Mouse (Mus musculus) neural tube, embryonic 12.5 days (tissue): ENCODE data around the gene Wipf1. TPM values are rescaled to one million over a fixed set of nuclear protein-coding genes. Genes with fewer than 3 reads are reported as not detected.

Source experiments
- ATAC-seq: fragments of 200-750 bp; cut with Nextera tagmentation; 2 replicates; pipeline ENCODE4 v1.8.0; 2017; ENCODE audit warnings: low read depth, mild to moderate bottlenecking, moderate TSS enrichment, moderate library complexity; ENCODE audit not compliant: low FRiP score
- H3K27ac ChIP-seq: fragments of 300-500 bp; sonication (generic); 2 replicates; pipeline ENCODE4 v1.5.1; 2016
- H3K27me3 ChIP-seq: fragments of 300-500 bp; sonication (generic); replicated peaks from 2 replicates; pipeline ENCODE4 v1.6.1; 2016; ENCODE audit warnings: mild to moderate bottlenecking
- H3K36me3 ChIP-seq: fragments of 300-500 bp; sonication (generic); 2 replicates; pipeline ENCODE4 v1.6.1; 2016; ENCODE audit warnings: mild to moderate bottlenecking
- H3K4me1 ChIP-seq: fragments of 300-500 bp; sonication (generic); 2 replicates; pipeline ENCODE4 v1.6.1; 2016
- H3K4me2 ChIP-seq: fragments of 300-500 bp; sonication (generic); replicated peaks from 2 replicates; pipeline ENCODE4 v1.6.1; 2016; ENCODE audit warnings: mild to moderate bottlenecking
- H3K4me3 ChIP-seq: fragments of 300-500 bp; sonication (generic); 2 replicates; pipeline ENCODE4 v1.5.1; 2016
- H3K9ac ChIP-seq: fragments of 300-500 bp; sonication (generic); 2 replicates; pipeline ENCODE4 v1.6.1; 2016; ENCODE audit warnings: mild to moderate bottlenecking
- H3K9me3 ChIP-seq: fragments of 300-500 bp; sonication (generic); 2 replicates; pipeline ENCODE4 v1.6.1; 2016; ENCODE audit warnings: mild to moderate bottlenecking
- WGBS: fragments of 180-500 bp; shearing (Covaris S2); methylation state at CpG from one replicate; pipeline ENCODE4 v1.1.7; 2016; 5-methylcytosine and 5-hydroxymethylcytosine counted together
- polyA plus RNA-seq: library from polyadenylated mRNA; unstranded; fragments of >200 nt; fragmentation: Nextera tagmentation; extraction: Ambion mirVana; gene quantifications from 2 replicates; pipeline ENCODE4 v1.2.1, GENCODE M21; 2016

Gene Wipf1
- polyA plus RNA-seq, 1 experiment from 2014 or later = 5.8 TPM

DNA sequence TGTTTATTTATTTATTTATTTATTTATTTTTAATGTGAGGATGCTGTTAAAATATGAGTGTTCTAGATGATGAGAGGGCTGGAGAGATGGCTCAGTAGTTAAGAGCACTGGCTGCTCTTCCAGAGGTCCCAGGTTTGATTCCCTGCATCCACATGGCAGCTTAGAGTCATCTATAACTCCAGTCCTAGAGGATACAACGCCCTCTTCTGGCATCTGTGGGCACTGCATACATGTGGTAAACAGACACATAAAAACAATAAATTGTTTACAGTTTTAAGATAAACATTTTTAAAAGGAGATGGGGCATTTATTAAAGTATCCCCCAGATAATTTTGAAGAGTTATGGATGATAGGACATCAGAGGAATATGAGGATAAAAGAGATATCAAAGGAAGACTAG, 10.2 kb upstream of the Wipf1 start:
- H3K4me1 ChIP-seq = peaks cover 3% of the 10 kb centered on the region; the same call in 1 of the 2 replicates
- no peak overlapping the region for H3K27ac ChIP-seq
- no peaks in the 10 kb centered on the region for H3K9me3 ChIP-seq
- 36% methylated on average over 1 of the region's 1 CpGs for WGBS
- H3K4me3 ChIP-seq = no peak overlapping the region
- H3K9ac ChIP-seq = no peak overlapping the region
- no peak overlapping the region for H3K4me2 ChIP-seq
- ATAC-seq = no peak
- H3K36me3 ChIP-seq = no peaks in the 10 kb centered on the region
- H3K27me3 ChIP-seq = peaks cover 5% of the 10 kb centered on the region; the same call in 1 of the 2 replicates

DNA sequence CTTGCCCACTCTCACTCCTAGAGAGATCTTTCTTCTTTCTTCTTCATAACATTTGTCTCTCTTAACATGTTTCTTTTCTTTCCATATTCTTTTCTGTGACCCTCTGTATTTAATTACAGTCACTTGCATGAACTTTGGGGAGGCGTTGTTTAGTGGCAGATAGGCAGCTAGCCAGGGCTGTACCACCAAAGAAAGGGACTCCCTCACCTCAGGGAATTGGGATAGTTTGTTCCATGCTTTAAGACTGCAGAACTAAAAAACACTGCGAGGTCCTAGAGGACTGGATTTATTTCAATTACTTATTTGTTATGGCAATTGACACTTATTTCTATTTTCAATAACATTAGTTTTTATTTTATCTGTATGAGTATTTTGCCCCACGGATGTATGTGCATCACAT, 9.6 kb upstream of the Wipf1 start:
- no peak overlapping the region for H3K9ac ChIP-seq
- 90% methylated on average over 3 of the region's 3 CpGs for WGBS
- ATAC-seq = no peak
- peaks cover 3% of the 10 kb centered on the region; the same call in 1 of the 2 replicates for H3K4me1 ChIP-seq
- H3K36me3 ChIP-seq = no peaks in the 10 kb centered on the region
- peaks cover 5% of the 10 kb centered on the region; the same call in 1 of the 2 replicates for H3K27me3 ChIP-seq
- no peak overlapping the region for H3K27ac ChIP-seq
- no peaks in the 10 kb centered on the region for H3K9me3 ChIP-seq
- H3K4me2 ChIP-seq = no peak overlapping the region
- H3K4me3 ChIP-seq = no peak overlapping the region

DNA sequence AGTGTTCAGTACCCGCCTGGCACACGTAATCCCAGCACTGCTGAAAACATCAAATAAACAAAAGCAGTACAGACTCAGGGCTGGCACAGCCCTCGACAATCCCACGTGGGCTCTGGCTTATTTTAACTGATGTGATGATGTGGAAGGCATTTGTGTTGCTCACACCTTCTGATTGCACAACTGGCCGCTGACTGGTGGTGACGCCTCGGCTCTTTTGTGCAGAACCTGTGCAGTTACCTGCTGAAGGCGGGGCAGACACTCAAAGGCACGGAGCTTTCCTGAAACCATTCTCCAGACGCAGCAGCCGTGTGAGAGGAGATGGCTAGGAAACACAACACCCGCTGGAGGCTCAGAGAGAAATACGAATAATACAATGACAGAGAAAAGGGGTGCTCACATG, 9.1 kb upstream of the Wipf1 start:
- peaks cover 3% of the 10 kb centered on the region; the same call in 1 of the 2 replicates for H3K4me1 ChIP-seq
- H3K36me3 ChIP-seq = no peaks in the 10 kb centered on the region
- WGBS = 83% methylated on average over 13 of the region's 13 CpGs
- no peak for ATAC-seq
- H3K9ac ChIP-seq = no peak overlapping the region
- H3K27ac ChIP-seq = no peak overlapping the region
- H3K27me3 ChIP-seq = no peaks in the 10 kb centered on the region
- no peak overlapping the region for H3K4me3 ChIP-seq
- no peak overlapping the region for H3K4me2 ChIP-seq
- no peaks in the 10 kb centered on the region for H3K9me3 ChIP-seq

DNA sequence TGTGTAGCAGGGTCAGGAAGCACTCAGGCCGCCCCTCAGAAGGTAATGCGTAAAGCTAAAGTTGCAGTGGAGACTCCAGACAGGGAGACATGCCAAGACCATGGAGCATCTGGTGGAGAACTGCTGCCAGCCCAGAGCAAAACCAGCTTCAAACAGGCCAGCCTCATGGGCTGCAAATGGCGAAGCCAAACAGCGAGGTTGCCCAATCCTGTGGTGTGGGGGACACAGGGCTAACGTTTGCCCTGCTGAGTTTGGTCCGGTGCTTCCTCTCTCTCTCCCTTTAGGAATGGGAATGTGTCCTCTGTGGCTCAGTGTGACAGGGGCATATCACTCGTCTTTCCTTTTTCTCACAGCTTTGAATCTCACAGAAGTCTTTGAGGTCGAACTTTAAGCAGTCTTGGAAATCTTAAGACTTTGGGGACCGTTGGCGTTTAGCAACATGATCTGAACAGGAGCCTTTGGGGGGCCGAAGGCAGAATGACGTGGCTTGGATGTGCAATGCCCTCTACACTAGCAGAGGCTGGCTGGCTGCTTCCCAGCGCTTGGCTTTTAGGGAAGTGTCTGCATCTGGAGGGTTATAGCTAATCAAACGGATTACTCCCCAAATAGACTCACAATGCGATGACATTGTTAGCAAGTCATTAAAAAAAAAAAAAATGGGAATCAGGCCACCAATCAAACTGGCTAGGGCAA, 6.7 kb upstream of the Wipf1 start:
- H3K4me1 ChIP-seq = peaks cover 3% of the 10 kb centered on the region; the same call in 1 of the 2 replicates
- no peak for ATAC-seq
- no peak overlapping the region for H3K9ac ChIP-seq
- no peak overlapping the region for H3K4me3 ChIP-seq
- no peak overlapping the region for H3K27ac ChIP-seq
- H3K36me3 ChIP-seq = no peaks in the 10 kb centered on the region
- H3K9me3 ChIP-seq = no peaks in the 10 kb centered on the region
- 85% methylated on average over 15 of the region's 15 CpGs for WGBS
- H3K4me2 ChIP-seq = no peak overlapping the region
- H3K27me3 ChIP-seq = no peaks in the 10 kb centered on the region

DNA sequence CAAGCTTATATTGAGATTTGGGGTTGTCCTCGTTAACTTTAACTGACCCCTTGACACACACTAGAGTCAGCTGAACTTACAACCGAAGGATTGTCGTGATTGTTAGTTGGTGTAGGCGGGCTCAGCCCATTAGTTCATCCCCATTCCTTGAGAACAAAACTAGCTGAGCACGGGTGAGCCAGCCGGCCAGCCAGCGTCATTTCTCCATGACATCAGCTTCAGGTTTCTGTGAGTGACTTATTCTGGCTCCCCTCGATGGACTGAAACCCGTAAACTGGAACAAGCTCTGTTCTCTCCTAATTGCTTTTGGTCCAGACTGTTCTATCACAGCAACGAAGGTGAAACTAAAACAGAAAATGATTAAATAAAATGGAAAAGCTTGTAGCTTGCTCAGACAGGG, 5.2 kb upstream of the Wipf1 start:
- Histone ChIP-seq H3K27me3 (no peaks in the 10 kb centered on the region), H3K9me3 (no peaks in the 10 kb centered on the region), H3K27ac (no peak overlapping the region), H3K4me3 (no peak overlapping the region), H3K36me3 (no peaks in the 10 kb centered on the region), H3K4me1 (no peaks in the 10 kb centered on the region), H3K4me2 (no peak overlapping the region), H3K9ac (no peak overlapping the region)
- 70% methylated on average over 10 of the region's 10 CpGs for WGBS
- no peak for ATAC-seq

DNA sequence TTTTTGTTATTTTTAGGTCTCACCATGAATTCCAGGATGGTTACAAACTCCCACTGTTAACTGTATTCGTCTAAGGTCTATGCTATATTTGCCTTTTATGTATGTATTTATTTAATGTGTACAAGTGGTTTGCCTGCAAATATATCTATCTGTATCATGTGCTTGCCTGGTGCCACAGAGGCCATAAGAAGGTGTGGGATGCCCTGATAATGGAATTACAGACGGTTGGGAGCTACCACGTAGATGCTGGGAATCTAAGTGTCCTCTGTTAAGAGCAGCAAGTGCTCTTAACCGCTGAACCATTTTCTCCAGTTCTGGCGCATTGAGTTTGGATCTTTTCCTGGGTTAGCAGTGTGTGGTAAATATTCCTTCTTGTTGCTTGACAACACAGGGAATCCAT, 953 bp upstream of the Wipf1 start:
- no peaks in the 10 kb centered on the region for H3K36me3 ChIP-seq
- no peaks in the 10 kb centered on the region for H3K27me3 ChIP-seq
- no peak overlapping the region for H3K9ac ChIP-seq
- ATAC-seq = no peak
- 80% methylated on average over 5 of the region's 5 CpGs for WGBS
- H3K4me2 ChIP-seq = no peak overlapping the region
- peaks cover 19% of the 10 kb centered on the region; the same call in 1 of the 2 replicates for H3K4me1 ChIP-seq
- H3K9me3 ChIP-seq = no peaks in the 10 kb centered on the region
- no peak overlapping the region for H3K4me3 ChIP-seq
- no peak overlapping the region for H3K27ac ChIP-seq

DNA sequence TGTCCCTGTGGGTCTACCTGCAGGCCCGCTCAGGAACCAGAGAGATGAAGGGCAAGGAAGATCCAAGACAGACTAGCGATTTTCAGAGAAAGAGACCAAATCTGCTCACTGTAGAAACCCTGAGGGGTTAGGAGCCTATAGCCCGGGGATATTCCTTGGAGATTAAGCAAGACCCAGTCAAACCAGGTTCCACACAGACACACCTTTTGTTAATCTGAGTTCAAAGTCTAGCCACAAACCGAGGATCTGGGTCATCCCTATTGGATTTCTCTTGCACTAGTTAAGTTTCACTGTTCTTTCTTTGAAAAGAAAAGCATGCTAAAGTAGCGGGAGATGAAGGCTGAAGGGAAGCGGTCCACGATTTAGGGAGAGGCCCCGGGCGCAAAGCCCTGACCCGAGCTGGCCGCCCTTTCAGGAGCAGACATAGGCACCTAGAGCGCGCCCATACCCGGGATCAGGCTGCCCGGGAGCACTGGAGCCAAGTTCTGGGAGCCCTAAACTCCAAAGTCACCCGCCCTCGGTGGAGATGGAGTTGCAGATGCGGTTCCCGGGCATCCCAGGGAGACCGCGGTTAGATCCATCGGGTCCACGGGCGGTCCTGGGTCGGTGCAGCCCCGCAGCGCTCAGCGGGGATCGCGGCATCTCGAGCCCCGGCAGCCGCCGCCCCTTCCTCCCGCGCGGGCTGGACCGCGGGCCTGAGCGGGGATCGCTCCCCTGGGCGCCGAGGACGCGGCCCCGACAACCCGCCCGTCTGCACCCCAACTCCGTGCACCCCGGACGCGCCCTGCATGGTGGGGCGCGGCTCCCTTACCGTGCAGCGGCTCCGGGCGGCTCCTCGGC, 798 bp downstream of the Wipf1 start:
- no peak overlapping the region for H3K27ac ChIP-seq
- peak overlapping the region; percentile 88 for H3K9ac ChIP-seq
- no peaks in the 10 kb centered on the region for H3K36me3 ChIP-seq
- 2% methylated on average over 59 of the region's 59 CpGs for WGBS
- H3K4me2 ChIP-seq = peak overlapping the region; percentile 93
- H3K4me3 ChIP-seq = peak overlapping the region; percentile 86
- ATAC-seq = peak; percentile 67
- H3K4me1 ChIP-seq = peaks cover 19% of the 10 kb centered on the region; the same call in 1 of the 2 replicates
- H3K9me3 ChIP-seq = no peaks in the 10 kb centered on the region
- no peaks in the 10 kb centered on the region for H3K27me3 ChIP-seq

DNA sequence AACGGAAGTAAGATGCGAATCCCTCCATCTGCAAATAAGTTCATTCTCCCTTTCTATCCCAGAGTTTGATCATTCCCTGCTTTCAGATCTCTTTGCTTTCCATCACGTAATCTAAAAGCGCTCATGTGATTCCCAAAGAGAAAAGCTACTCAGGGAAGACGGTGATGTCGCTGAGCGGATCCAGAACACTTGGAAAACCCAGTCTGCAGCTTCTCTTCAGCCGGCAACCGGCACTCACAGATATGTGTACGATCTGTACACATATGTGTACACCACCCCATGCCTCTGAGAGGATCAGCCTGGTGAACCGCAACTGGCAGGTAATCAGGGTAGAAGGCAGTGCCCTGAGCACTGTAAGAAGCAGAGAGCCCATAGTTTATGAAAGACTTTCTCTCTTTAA, 1.6 kb downstream of the Wipf1 start:
- Histone ChIP-seq H3K27me3 (no peaks in the 10 kb centered on the region), H3K27ac (no peak overlapping the region), H3K4me3 (no peak overlapping the region), H3K36me3 (no peaks in the 10 kb centered on the region), H3K9me3 (no peaks in the 10 kb centered on the region), H3K4me1 (peaks cover 19% of the 10 kb centered on the region; the same call in 1 of the 2 replicates), H3K4me2 (peak overlapping the region; percentile 93), H3K9ac (no peak overlapping the region)
- ATAC-seq = no peak
- whole genome bisulfite sequencing = 87% methylated on average over 11 of the region's 11 CpGs

DNA sequence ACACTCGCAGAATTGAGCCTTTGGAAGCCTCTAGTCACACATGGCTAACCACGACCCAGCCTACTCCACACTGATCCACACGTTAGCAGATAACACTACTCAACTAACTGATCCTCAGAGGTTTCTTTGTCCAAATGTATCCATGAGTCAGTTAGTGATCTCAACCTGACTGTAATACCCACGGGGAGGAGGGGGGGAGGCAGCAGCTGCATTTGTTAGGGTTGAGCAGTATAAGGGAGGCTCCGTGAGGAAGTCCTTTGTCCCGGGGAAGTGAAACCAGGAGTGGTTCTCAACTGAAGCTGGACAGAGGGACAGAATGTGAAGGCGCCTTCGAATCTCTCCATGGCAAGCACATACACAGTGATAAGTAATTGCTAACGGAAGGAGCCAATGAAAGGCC, 2.8 kb downstream of the Wipf1 start:
- no peak overlapping the region for H3K9ac ChIP-seq
- WGBS = 78% methylated on average over 9 of the region's 9 CpGs
- no peak for ATAC-seq
- no peak overlapping the region for H3K4me3 ChIP-seq
- no peaks in the 10 kb centered on the region for H3K9me3 ChIP-seq
- no peak overlapping the region for H3K4me2 ChIP-seq
- H3K36me3 ChIP-seq = no peaks in the 10 kb centered on the region
- no peaks in the 10 kb centered on the region for H3K27me3 ChIP-seq
- H3K27ac ChIP-seq = no peak overlapping the region
- peaks cover 24% of the 10 kb centered on the region; the same call in 1 of the 2 replicates for H3K4me1 ChIP-seq

DNA sequence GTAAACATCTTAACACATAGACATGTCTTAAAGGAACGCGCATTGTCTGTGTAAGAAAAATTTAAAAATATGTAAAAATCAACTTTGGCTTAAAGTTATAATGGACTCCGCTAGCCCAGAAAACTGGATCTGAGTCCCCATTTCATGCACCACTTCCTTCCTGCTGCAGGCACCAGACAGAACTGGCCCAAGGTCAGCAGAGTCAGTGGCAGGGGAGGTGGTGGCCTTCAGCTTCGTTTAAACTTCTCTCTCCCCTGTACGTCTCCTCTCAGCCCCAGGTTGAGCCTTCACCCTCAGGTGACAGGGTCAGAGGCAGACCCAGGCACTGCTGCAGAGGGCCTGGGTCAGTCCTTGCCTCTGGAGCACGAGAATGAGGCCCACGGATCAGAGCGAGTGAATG, 6.6 kb downstream of the Wipf1 start:
- H3K4me1 ChIP-seq = peaks cover 15% of the 10 kb centered on the region; the same call in 1 of the 2 replicates
- H3K4me2 ChIP-seq = no peak overlapping the region
- no peaks in the 10 kb centered on the region for H3K9me3 ChIP-seq
- 74% methylated on average over 8 of the region's 8 CpGs for WGBS
- H3K36me3 ChIP-seq = no peaks in the 10 kb centered on the region
- H3K4me3 ChIP-seq = no peak overlapping the region
- no peak for ATAC-seq
- no peak overlapping the region for H3K27ac ChIP-seq
- H3K9ac ChIP-seq = no peak overlapping the region
- no peaks in the 10 kb centered on the region for H3K27me3 ChIP-seq

DNA sequence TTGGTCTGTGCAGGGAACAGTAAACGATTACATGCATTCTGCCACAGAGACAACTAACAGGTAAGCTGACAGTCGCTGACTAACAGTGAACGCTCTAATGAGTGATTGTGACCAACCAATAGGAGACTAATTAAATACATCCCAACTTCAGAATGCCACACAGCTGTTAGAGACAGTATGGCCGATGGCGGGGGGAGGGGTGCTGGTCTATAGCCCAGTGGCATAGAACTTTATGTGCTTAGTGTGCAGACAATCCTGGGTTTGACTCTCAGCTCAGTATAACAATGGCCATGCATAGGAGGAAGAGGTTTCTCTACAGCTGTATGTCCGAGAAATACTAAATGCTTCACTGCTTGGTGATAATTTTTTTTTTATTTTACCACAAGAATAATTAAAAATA, 7.2 kb downstream of the Wipf1 start:
- Histone ChIP-seq H3K9ac (no peak overlapping the region), H3K36me3 (no peaks in the 10 kb centered on the region), H3K4me2 (no peak overlapping the region), H3K4me3 (no peak overlapping the region), H3K4me1 (0 out of 2 replicates have a peak, but pooled peaks cover 12% of the 10 kb centered on the region), H3K27ac (no peak overlapping the region), H3K9me3 (no peaks in the 10 kb centered on the region), H3K27me3 (no peaks in the 10 kb centered on the region)
- 75% methylated on average over 6 of the region's 6 CpGs for WGBS
- ATAC-seq = no peak

DNA sequence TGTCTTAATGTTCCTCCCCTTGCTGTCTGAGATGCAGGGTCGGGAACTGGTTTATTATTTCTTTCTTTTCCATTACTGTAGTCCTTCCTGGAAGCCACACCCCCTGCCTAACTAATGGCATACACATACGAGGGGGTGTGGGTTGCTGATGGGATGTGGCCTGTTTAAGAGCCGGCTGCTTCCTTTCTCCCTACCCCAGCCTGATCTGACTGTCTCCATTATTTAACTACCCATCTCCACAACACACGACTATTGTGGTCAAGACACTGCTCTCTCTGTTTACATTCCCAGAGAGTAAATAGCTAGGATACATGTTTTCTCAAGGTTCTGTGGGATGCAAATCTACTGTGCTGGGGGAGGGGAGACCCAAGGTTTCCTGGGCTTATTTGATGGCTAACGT, 7.8 kb downstream of the Wipf1 start:
- H3K4me1 ChIP-seq = 0 out of 2 replicates have a peak, but pooled peaks cover 6% of the 10 kb centered on the region
- H3K9me3 ChIP-seq = no peaks in the 10 kb centered on the region
- H3K36me3 ChIP-seq = no peaks in the 10 kb centered on the region
- H3K27ac ChIP-seq = no peak overlapping the region
- no peak for ATAC-seq
- WGBS = 31% methylated on average over 5 of the region's 5 CpGs
- H3K27me3 ChIP-seq = no peaks in the 10 kb centered on the region
- H3K4me2 ChIP-seq = no peak overlapping the region
- H3K9ac ChIP-seq = no peak overlapping the region
- no peak overlapping the region for H3K4me3 ChIP-seq
